Mouse (Mus musculus) C2C12 (cell line): ENCODE measurements around the gene Lrrc75b. TPM values are rescaled to one million over a fixed set of nuclear protein-coding genes. Genes with fewer than 3 reads are reported as not detected.
"Not testable (repeated sequence)": the region's sequence is repeated elsewhere in the genome, so short reads cannot be mapped to it uniquely, and the experiment has no call there.

Source experiments
- H3K27me3 ChIP-seq: one replicate; pipeline ENCODE4 v1.6.1; 2011; ENCODE audit not compliant: control insufficient read depth, insufficient read depth, insufficient read length
- H3K36me3 ChIP-seq: one replicate; pipeline ENCODE4 v1.6.1; 2011; ENCODE audit not compliant: control insufficient read depth, insufficient read depth
- H3K4me3 ChIP-seq: one replicate; pipeline ENCODE4 v1.5.1; 2011; ENCODE audit warnings: mild to moderate bottlenecking, control low read depth; ENCODE audit not compliant: poor library complexity, insufficient read depth, severe bottlenecking
- H3K79me2 ChIP-seq: one replicate; pipeline ENCODE4 v1.6.1; 2011; ENCODE audit not compliant: control insufficient read depth, insufficient read depth
- H3K79me3 ChIP-seq: one replicate; pipeline ENCODE4 v1.6.1; 2011; ENCODE audit warnings: low read depth, control low read depth
- H3ac ChIP-seq: one replicate; pipeline ENCODE3; 2011; ENCODE audit warnings: low read depth; ENCODE audit not compliant: control insufficient read depth, insufficient read length
- CEBPB ChIP-seq: IDR thresholded peaks from one replicate; pipeline ENCODE4 v1.6.1; 2011; ENCODE audit warnings: low read depth, mild to moderate bottlenecking, control low read depth, moderate library complexity
- CTCF ChIP-seq: IDR thresholded peaks from one replicate; pipeline ENCODE4 v1.5.1; 2011; ENCODE audit not compliant: control insufficient read depth, insufficient read depth, insufficient read length
- FOSL1 ChIP-seq: IDR thresholded peaks from one replicate; pipeline ENCODE4 v1.8.0; 2011; ENCODE audit warnings: mild to moderate bottlenecking, low read length; ENCODE audit not compliant: poor library complexity, insufficient read depth, severe bottlenecking
- MAX ChIP-seq: IDR thresholded peaks from one replicate; pipeline ENCODE4 v1.6.1; 2011; ENCODE audit warnings: mild to moderate bottlenecking, control low read depth
- MYOD1 ChIP-seq: IDR thresholded peaks from one replicate; pipeline ENCODE4 v1.6.1; 2011; ENCODE audit warnings: low read depth; ENCODE audit not compliant: control insufficient read depth, insufficient read length
- MYOG ChIP-seq: IDR thresholded peaks from one replicate; pipeline ENCODE4 v1.6.1; 2011; ENCODE audit not compliant: control insufficient read depth, insufficient read length; ENCODE audit errors: extremely low read depth
- USF1 ChIP-seq: IDR thresholded peaks from one replicate; pipeline ENCODE4 v1.6.1; 2011; ENCODE audit warnings: low read depth, mild to moderate bottlenecking, control low read depth, moderate library complexity
- polyA plus RNA-seq: library from polyadenylated mRNA; unstranded; fragments of >200 nt; fragmentation: generic; extraction: Trizol; gene quantifications from one replicate; pipeline ENCODE4 v1.2.1, GENCODE M21; 2012; ENCODE audit warnings: missing spikeins

The Lrrc75b gene
- polyA plus RNA-seq, 1 experiment = 3.8 TPM

DNA sequence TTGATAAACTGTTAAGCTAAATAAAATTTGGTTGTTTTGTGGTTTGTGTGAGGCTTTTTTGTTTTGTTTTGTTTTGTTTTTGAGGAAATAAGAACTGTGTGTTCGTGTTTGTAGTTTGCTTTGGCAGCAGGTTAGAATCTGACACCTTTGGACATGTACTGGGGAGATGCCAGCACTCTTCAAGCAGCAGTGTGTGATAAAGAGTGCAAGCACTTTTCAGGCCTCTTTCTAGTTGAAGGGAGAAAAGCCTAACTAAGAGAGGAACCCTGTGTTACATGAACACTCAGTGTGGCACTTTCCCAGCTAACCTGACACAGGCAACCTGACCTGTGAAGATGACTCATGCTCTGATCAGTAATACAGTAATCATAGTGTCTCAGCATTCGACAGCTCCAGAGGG, 24.7 kb downstream of the Lrrc75b start:
- no peak for TF ChIP-seq FOSL1
- no peak for TF ChIP-seq MYOD1
- no peak for TF ChIP-seq CEBPB
- no peak for TF ChIP-seq USF1
- no peak for TF ChIP-seq CTCF
- TF ChIP-seq MYOG = no peak
- no peak for TF ChIP-seq MAX

DNA sequence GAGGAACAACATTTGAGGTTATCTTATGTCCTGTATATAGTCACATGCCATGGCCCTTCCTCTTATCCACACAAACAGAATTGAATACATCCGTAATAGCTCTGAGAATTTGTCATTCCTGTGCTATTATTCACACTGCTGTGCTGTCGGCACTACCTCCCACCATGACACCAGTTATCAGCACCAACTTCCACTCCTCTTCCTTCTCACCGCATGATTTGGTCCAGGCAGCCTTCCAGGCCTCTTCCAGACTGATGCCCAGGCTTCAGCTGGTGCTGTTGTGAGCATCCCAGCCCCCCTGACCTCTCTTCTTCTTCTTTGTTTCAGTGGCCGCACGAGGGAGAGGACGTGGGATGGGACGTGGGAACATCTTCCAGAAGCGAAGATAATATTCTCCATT, 25.2 kb downstream of the Lrrc75b start:
- H3K79me2 ChIP-seq = peaks cover 46% of the 10 kb centered on the region
- TF ChIP-seq CTCF (no peak), FOSL1 (no peak), CEBPB (no peak), MAX (no peak)
- peaks cover 55% of the 10 kb centered on the region for H3K36me3 ChIP-seq
- peaks cover 18% of the 10 kb centered on the region for H3K79me3 ChIP-seq
- H3K27me3 ChIP-seq = no peaks in the 10 kb centered on the region
- H3K4me3 ChIP-seq = no peak overlapping the region
- no peak overlapping the region for H3ac ChIP-seq

More for the DNA sequence above, 24.7 kb downstream of the Lrrc75b start:
- H3K27me3 ChIP-seq = no peaks in the 10 kb centered on the region
- H3K79me3 ChIP-seq = peaks cover 14% of the 10 kb centered on the region
- no peak overlapping the region for H3K4me3 ChIP-seq
- no peak overlapping the region for H3ac ChIP-seq
- H3K79me2 ChIP-seq = peaks cover 41% of the 10 kb centered on the region
- peaks cover 51% of the 10 kb centered on the region for H3K36me3 ChIP-seq

- H3K79me3 ChIP-seq = peaks cover 23% of the 10 kb centered on the region
- no peaks in the 10 kb centered on the region for H3K27me3 ChIP-seq
- peaks cover 59% of the 10 kb centered on the region for H3K36me3 ChIP-seq
- peaks cover 53% of the 10 kb centered on the region for H3K79me2 ChIP-seq
- no peak for TF ChIP-seq CEBPB
- no peak for TF ChIP-seq MYOG
- TF ChIP-seq FOSL1 = no peak
- no peak for TF ChIP-seq USF1
- no peak for TF ChIP-seq MAX
- no peak for TF ChIP-seq CTCF
- TF ChIP-seq MYOD1 = no peak
- no peak overlapping the region for H3ac ChIP-seq
- H3K4me3 ChIP-seq = no peak overlapping the region
Observed at GRCm38 (mm10) chr10:75534216-75534615, 25.9 kb downstream of the Lrrc75b start.

DNA sequence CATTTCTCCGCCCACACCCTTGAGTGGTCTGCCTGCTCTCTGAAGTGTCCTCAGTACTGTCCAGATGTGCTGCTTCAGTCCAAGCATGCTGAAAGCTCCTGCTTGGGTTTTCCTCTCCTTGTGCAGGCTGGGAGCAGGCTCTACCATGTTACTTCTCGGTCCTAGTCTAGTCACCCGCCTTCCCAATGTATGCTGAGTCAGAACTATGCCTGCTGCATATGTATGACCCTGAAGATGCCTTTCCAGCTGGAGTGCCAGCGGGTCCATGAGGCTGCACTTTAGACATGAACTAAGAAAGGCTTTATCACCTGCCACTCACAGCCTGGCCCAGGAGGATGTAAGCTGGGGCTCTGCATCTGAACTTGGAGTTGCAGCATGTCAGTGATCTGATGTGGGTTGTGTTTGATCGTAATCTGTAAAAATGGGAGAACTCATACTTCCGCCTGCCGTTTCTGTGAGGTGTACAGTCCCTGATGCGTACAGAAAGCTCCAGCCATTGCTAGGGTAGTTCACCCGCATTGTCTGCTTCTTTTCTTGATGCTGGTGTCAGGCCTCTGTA, 28.5 kb downstream of the Lrrc75b start:
- Histone ChIP-seq H3K4me3 (no peak overlapping the region), H3K79me2 (peaks cover 79% of the 10 kb centered on the region), H3K36me3 (peaks cover 81% of the 10 kb centered on the region), H3K27me3 (no peaks in the 10 kb centered on the region), H3ac (peak overlapping the region; percentile 18), H3K79me3 (peaks cover 49% of the 10 kb centered on the region)
- no peak for TF ChIP-seq CTCF

DNA sequence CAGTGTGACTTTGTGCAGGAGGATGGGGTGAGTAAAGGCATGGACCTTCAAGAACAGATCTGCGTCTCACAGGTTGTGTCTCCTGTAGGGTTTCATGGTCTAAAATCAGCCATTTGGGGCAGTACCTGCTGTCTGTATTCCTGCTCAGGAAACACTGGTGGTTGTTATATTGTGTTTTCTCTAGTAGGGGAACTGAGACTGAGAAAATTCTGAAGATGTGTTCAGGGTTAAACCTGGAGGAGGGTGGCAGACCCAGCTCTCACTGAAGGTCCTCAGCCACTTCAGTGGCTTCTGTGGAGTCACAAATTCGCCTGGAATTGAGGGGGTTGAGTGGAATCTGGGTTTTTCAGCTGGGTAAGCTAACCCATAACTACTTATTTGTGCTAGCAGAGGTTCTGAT, 29.8 kb downstream of the Lrrc75b start:
- Histone ChIP-seq H3K79me3 (peaks cover 61% of the 10 kb centered on the region), H3ac (no peak overlapping the region), H3K79me2 (peaks cover 92% of the 10 kb centered on the region), H3K27me3 (no peaks in the 10 kb centered on the region), H3K36me3 (peaks cover 81% of the 10 kb centered on the region), H3K4me3 (no peak overlapping the region)
- TF ChIP-seq CTCF (no peak), MYOD1 (no peak), FOSL1 (no peak), USF1 (no peak), MAX (no peak), CEBPB (no peak)

DNA sequence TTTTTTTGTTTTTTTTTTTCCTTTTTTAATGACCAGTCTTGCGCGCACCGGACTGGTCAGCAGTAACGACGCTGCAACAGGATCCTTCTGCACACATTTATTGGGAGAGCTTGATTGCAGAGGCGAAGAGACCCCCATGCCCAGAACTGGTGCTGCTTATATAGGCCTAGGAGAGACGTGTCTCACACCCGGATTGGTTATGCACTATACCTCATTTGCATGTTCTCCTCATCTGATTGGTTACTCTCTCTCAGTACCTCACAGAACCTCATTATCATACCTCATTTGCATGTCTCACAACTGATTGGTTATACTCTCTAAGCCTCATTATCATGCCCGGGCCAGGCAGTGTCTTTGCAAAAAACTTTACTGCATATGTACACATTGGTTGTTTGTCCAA, 34.7 kb downstream of the Lrrc75b start:
- not testable (repeated sequence) for H3K27me3 ChIP-seq, H3K4me3 ChIP-seq, H3ac ChIP-seq
- Histone ChIP-seq H3K36me3 (peaks cover 86% of the 10 kb centered on the region), H3K79me2 (peaks cover 100% of the 10 kb centered on the region), H3K79me3 (peaks cover 95% of the 10 kb centered on the region)
